Mouse (Mus musculus) skeletal muscle tissue, postnatal 0 days (tissue): ENCODE measurements around the gene Hpd. TPM values are rescaled to one million over a fixed set of nuclear protein-coding genes. Genes with fewer than 3 reads are reported as not detected.

ENCODE experiments used
- polyA plus RNA-seq: library from polyadenylated mRNA; unstranded; fragments of >200 nt; fragmentation: Nextera tagmentation; extraction: Ambion mirVana; gene quantifications from 2 replicates; pipeline ENCODE4 v1.2.1, GENCODE M21; 2015

The Hpd gene
- 0.37 and 1.4 TPM in 2 replicates for polyA plus RNA-seq

DNA sequence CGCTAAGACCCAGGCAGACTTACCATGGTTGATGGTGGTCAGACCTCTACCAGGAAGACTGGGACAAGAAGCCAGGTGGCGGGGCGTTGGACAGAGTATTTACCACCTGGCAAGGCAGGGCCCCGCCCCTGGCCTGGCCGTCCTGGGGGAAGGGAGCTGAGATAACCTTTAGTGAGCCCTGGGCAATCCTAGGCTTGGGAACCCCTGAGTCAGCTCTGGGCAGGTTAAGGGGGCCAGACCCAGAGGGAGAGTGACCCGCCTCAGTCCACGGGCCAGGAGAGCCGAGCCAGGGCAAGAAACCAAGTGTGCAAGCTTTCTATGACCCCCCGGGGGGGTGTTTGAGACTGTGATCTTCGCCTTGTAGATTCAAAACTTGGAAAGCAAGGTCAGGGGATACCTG, at the start of gene Hpd:
Gene Hpd, minus strand, starts transcription at position 77 of the 400 bp plus-strand sequence.

GRCm38 (mm10) chr5:123169284-123169683, 13.2 kb downstream of the Hpd start, which contains the start of gene Psmd9:
Gene Psmd9 (plus strand): TSS chr5:123169413.

DNA sequence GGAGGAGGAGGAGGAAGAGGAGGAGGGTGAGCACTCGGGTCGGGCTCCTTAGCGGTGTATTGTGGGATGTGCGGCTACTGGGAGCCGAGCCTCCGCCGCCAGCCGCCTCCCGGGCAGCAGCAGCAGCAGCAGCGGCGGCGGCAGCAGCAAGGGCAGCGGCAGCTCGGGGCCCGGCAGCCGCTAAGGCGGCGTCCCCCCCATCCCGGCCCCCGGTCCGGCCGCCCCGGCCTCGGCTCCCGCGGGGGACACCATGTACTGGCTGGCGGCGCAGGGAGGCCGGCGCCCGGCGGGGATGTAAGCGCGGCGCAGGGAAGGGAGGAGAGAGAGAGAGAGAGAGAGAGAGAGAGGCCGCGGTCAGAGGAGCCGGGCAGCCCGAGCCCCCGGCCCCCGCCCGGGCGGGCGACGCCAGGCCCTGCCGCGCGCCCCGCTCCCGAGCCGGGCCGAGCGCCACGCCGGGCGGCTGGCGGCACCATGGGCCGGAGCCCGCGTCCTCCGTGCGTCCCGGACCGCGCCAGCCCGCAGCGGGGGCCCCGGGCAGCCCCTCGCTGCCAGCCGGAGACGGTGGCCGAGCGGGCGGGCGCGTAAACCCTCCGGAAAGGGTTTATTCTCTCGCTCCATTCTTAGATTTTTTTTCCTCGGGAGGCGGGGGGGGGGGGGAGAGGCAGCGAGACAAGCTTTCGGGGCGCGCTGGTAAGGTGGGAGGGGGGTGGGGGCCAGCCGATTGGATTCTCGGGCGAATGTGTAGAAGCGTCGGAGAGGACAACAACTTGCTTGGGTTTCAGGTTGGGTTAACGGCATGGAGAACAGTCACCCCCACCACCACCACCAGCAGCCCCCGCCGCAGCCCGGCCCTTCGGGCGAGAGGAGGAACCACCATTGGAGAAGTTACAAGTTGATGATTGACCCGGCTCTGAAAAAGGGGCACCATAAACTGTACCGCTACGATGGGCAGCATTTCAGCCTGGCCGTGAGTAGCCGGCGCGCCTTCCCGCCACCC, 40.1 kb downstream of the Hpd start, which contains the start of gene Setd1b:
Gene Setd1b, plus strand, starts transcription at position 33 of the 997 bp plus-strand sequence.

GRCm38 (mm10) chr5:123132308-123133071, 50.0 kb downstream of the Hpd start, which contains the start of gene Rhof:
Gene Rhof (minus strand): TSS chr5:123132692.

Other genes with a start within 250 kb of the Hpd start
- gene Kdm2b, start 192.9 kb downstream of the Hpd start, polyA plus RNA-seq = 9.9 and 10.4 TPM in 2 replicates
- gene Orai1, start 167.7 kb downstream of the Hpd start, polyA plus RNA-seq = 47.3 and 58.6 TPM in 2 replicates
- gene Morn3, start 135.7 kb downstream of the Hpd start, polyA plus RNA-seq = not detected in 2 replicates
- 33.1 and 37.6 TPM in 2 replicates for gene Tmem120b, start 114.3 kb downstream of the Hpd start, polyA plus RNA-seq
- 0.82 and 0.96 TPM in 2 replicates for gene Rhof, start 50.0 kb downstream of the Hpd start, polyA plus RNA-seq
- gene Setd1b, start 40.5 kb downstream of the Hpd start, polyA plus RNA-seq = 4.8 and 5.3 TPM in 2 replicates
- gene Psmd9, start 13.3 kb downstream of the Hpd start, polyA plus RNA-seq = 45.2 and 50.7 TPM in 2 replicates
- 3.0 and 3.3 TPM in 2 replicates for gene Wdr66, start 69.4 kb upstream of the Hpd start, polyA plus RNA-seq
- gene Bcl7a, start 161.1 kb upstream of the Hpd start, polyA plus RNA-seq = 14.2 and 16.1 TPM in 2 replicates
- 24.9 and 29.9 TPM in 2 replicates for gene Mlxip, start 212.1 kb upstream of the Hpd start, polyA plus RNA-seq